Mouse (Mus musculus): ENCODE data around the gene Metap1.

- TF ChIP-seq CTCF (IDR thresholded peaks at IDR 0.05; ENCODE audit: insufficient read depth, low read depth, low read length) (no peak), POLR2A (IDR thresholded peaks at IDR 0.05; ENCODE audit: insufficient read depth, low read depth, low read length) (no peak)
Measured at GRCm38 (mm10) chr3:138415121-138415690, 74.1 kb downstream of the Metap1 start, which contains the start of gene Adh4.
